Mouse (Mus musculus): Measurements from ENCODE around the gene Arid3c. TPM values are rescaled to one million over a fixed set of nuclear protein-coding genes. Genes with fewer than 3 reads are reported as not detected.
"Not testable (repeated sequence)": the region's sequence is repeated elsewhere in the genome, so short reads cannot be mapped to it uniquely, and the experiment has no call there.

Gene Arid3c
- total RNA-seq, 1 experiment: not detected

GRCm38 (mm10) chr4:41763176-41763575 lies 32.2 kb upstream of the Arid3c start:
- H3K4me3 ChIP-seq (ENCODE audit: insufficient read depth in 1 of 2, low read depth in 1 of 2, low read length in 2 of 2, poor library complexity in 1 of 2, severe bottlenecking in 1 of 2); H3K36me3 ChIP-seq (ENCODE audit: control insufficient read depth, insufficient read depth, low read length, poor library complexity, severe bottlenecking); H3K27ac ChIP-seq (ENCODE audit: insufficient read depth, low read depth, low read length, poor library complexity, severe bottlenecking); H3K9ac ChIP-seq (ENCODE audit: insufficient read depth, low read depth, low read length, poor library complexity, severe bottlenecking); in situ Hi-C loops (cut with MboI; ENCODE audit: low sequenced_read_pairs in 2 of 2, unreplicated experiment in 2 of 2); H3K9me3 ChIP-seq (ENCODE audit: control insufficient read depth, insufficient read depth, low read depth, low read length); DNase-seq (ENCODE audit: low read depth, low spot score); H3K4me1 ChIP-seq (ENCODE audit: control insufficient read depth in 2 of 2, insufficient read depth in 2 of 2, low read length in 2 of 2, poor library complexity in 1 of 2): not testable (repeated sequence)

GRCm38 (mm10) chr4:41762688-41763114 lies 31.8 kb upstream of the Arid3c start:
- in situ Hi-C loops (cut with MboI; ENCODE audit: low sequenced_read_pairs in 2 of 2, unreplicated experiment in 2 of 2); H3K4me1 ChIP-seq (ENCODE audit: control insufficient read depth in 2 of 2, insufficient read depth in 2 of 2, low read length in 2 of 2, poor library complexity in 1 of 2); H3K36me3 ChIP-seq (ENCODE audit: control insufficient read depth, insufficient read depth, low read length, poor library complexity, severe bottlenecking); H3K9me3 ChIP-seq (ENCODE audit: control insufficient read depth, insufficient read depth, low read depth, low read length); DNase-seq (ENCODE audit: low read depth, low spot score); H3K27ac ChIP-seq (ENCODE audit: insufficient read depth, low read depth, low read length, poor library complexity, severe bottlenecking); H3K9ac ChIP-seq (ENCODE audit: insufficient read depth, low read depth, low read length, poor library complexity, severe bottlenecking): not testable (repeated sequence)
- peak overlapping the region in 1 of 2 experiments; percentile 44; a peak in 2 of 4 replicates for H3K4me3 ChIP-seq (ENCODE audit: insufficient read depth in 1 of 2, low read depth in 1 of 2, low read length in 2 of 2, poor library complexity in 1 of 2, severe bottlenecking in 1 of 2)

GRCm38 (mm10) chr4:41762099-41762687 lies 31.3 kb upstream of the Arid3c start:
- TF ChIP-seq MAFK (IDR thresholded peaks at IDR 0.05; ENCODE audit: insufficient read depth, low read depth, low read length) (no peak), HCFC1 (IDR thresholded peaks at IDR 0.05; ENCODE audit: borderline replicate concordance, insufficient read depth, low read length) (no peak), ZNF384 (IDR thresholded peaks at IDR 0.05; ENCODE audit: low read depth, low read length) (no peak), ZC3H11A (IDR thresholded peaks at IDR 0.05; ENCODE audit: borderline replicate concordance, low read depth, low read length) (no peak), CHD2 (IDR thresholded peaks at IDR 0.05; ENCODE audit: low read depth, low read length) (no peak)
- no peak for DNase-seq (ENCODE audit: low read depth, low spot score)

GRCm38 (mm10) chr4:41761680-41762079 lies 30.7 kb upstream of the Arid3c start:
- H3K4me3 ChIP-seq (ENCODE audit: insufficient read depth in 1 of 2, low read depth in 1 of 2, low read length in 2 of 2, poor library complexity in 1 of 2, severe bottlenecking in 1 of 2): no peak overlapping the region
- H3K27ac ChIP-seq (ENCODE audit: insufficient read depth, low read depth, low read length, poor library complexity, severe bottlenecking): no peak overlapping the region
- in situ Hi-C loops (cut with MboI; ENCODE audit: low sequenced_read_pairs in 2 of 2, unreplicated experiment in 2 of 2): no loop called here

More at GRCm38 (mm10) chr4:41762099-41762687, 31.3 kb upstream of the Arid3c start:
- Histone ChIP-seq H3K27ac (ENCODE audit: insufficient read depth, low read depth, low read length, poor library complexity, severe bottlenecking) (no peak overlapping the region), H3K4me3 (ENCODE audit: insufficient read depth in 1 of 2, low read depth in 1 of 2, low read length in 2 of 2, poor library complexity in 1 of 2, severe bottlenecking in 1 of 2) (peak overlapping the region in 1 of 2 experiments; percentile 44; a peak in 2 of 4 replicates), H3K4me1 (ENCODE audit: control insufficient read depth in 2 of 2, insufficient read depth in 2 of 2, low read length in 2 of 2, poor library complexity in 1 of 2) (peaks cover 2 to 11% of the 10 kb centered on the region in 2 experiments; a peak in 1 of 4 replicates), H3K9ac (ENCODE audit: insufficient read depth, low read depth, low read length, poor library complexity, severe bottlenecking) (no peak overlapping the region), H3K36me3 (ENCODE audit: control insufficient read depth, insufficient read depth, low read length, poor library complexity, severe bottlenecking) (peaks cover 9% of the 10 kb centered on the region; the same call in 1 of the 2 replicates), H3K9me3 (ENCODE audit: control insufficient read depth, insufficient read depth, low read depth, low read length) (no peaks in the 10 kb centered on the region)
- in situ Hi-C loops (cut with MboI; ENCODE audit: low sequenced_read_pairs in 2 of 2, unreplicated experiment in 2 of 2): no loop called here

GRCm38 (mm10) chr4:41760911-41761310 lies 30.0 kb upstream of the Arid3c start:
- H3K9ac ChIP-seq (ENCODE audit: insufficient read depth, low read depth, low read length, poor library complexity, severe bottlenecking): 0 out of 2 replicates have a peak overlapping the region, but pooled peaks have one; percentile 50
- H3K4me3 ChIP-seq (ENCODE audit: insufficient read depth in 1 of 2, low read depth in 1 of 2, low read length in 2 of 2, poor library complexity in 1 of 2, severe bottlenecking in 1 of 2): peak overlapping the region in 1 of 2 experiments; percentile 58; a peak in 1 of 4 replicates
- no peaks in the 10 kb centered on the region for H3K9me3 ChIP-seq (ENCODE audit: control insufficient read depth, insufficient read depth, low read depth, low read length)
- peaks cover 2 to 16% of the 10 kb centered on the region in 2 experiments; a peak in 2 of 4 replicates for H3K4me1 ChIP-seq (ENCODE audit: control insufficient read depth in 2 of 2, insufficient read depth in 2 of 2, low read length in 2 of 2, poor library complexity in 1 of 2)
- no peak for DNase-seq (ENCODE audit: low read depth, low spot score)
- in situ Hi-C loops (cut with MboI; ENCODE audit: low sequenced_read_pairs in 2 of 2, unreplicated experiment in 2 of 2): no loop called here
- no peak overlapping the region for H3K27ac ChIP-seq (ENCODE audit: insufficient read depth, low read depth, low read length, poor library complexity, severe bottlenecking)
- TF ChIP-seq ZNF384 (IDR thresholded peaks at IDR 0.05; ENCODE audit: low read depth, low read length) (no peak), MAFK (IDR thresholded peaks at IDR 0.05; ENCODE audit: insufficient read depth, low read depth, low read length) (no peak), CHD2 (IDR thresholded peaks at IDR 0.05; ENCODE audit: low read depth, low read length) (no peak), ZC3H11A (IDR thresholded peaks at IDR 0.05; ENCODE audit: borderline replicate concordance, low read depth, low read length) (no peak), HCFC1 (IDR thresholded peaks at IDR 0.05; ENCODE audit: borderline replicate concordance, insufficient read depth, low read length) (no peak)
- peaks cover 11% of the 10 kb centered on the region; the same call in 1 of the 2 replicates for H3K36me3 ChIP-seq (ENCODE audit: control insufficient read depth, insufficient read depth, low read length, poor library complexity, severe bottlenecking)

More at GRCm38 (mm10) chr4:41761680-41762079, 30.7 kb upstream of the Arid3c start:
- no peak overlapping the region for H3K9ac ChIP-seq (ENCODE audit: insufficient read depth, low read depth, low read length, poor library complexity, severe bottlenecking)
- H3K9me3 ChIP-seq (ENCODE audit: control insufficient read depth, insufficient read depth, low read depth, low read length): no peaks in the 10 kb centered on the region
- H3K36me3 ChIP-seq (ENCODE audit: control insufficient read depth, insufficient read depth, low read length, poor library complexity, severe bottlenecking): peaks cover 11% of the 10 kb centered on the region; the same call in 1 of the 2 replicates
- no peak for DNase-seq (ENCODE audit: low read depth, low spot score)
- peaks cover 2 to 11% of the 10 kb centered on the region in 2 experiments; a peak in 1 of 4 replicates for H3K4me1 ChIP-seq (ENCODE audit: control insufficient read depth in 2 of 2, insufficient read depth in 2 of 2, low read length in 2 of 2, poor library complexity in 1 of 2)
- TF ChIP-seq ZC3H11A (IDR thresholded peaks at IDR 0.05; ENCODE audit: borderline replicate concordance, low read depth, low read length): no peak
- TF ChIP-seq HCFC1 (IDR thresholded peaks at IDR 0.05; ENCODE audit: borderline replicate concordance, insufficient read depth, low read length): no peak
- TF ChIP-seq CHD2 (IDR thresholded peaks at IDR 0.05; ENCODE audit: low read depth, low read length): no peak
- no peak for TF ChIP-seq MAFK (IDR thresholded peaks at IDR 0.05; ENCODE audit: insufficient read depth, low read depth, low read length)
- TF ChIP-seq ZNF384 (IDR thresholded peaks at IDR 0.05; ENCODE audit: low read depth, low read length): no peak

Data from ES-E14 (cell line).